Mouse (Mus musculus) neural tube, embryonic 15.5 days (tissue): ENCODE measurements at regions not wholly inside any gene's neighbourhood (a gene's known extent, or its start where the extent isn't known, plus 50 kb on each side); places are given as distances from the start of the nearest gene placed in this dataset.
A peak's percentile ranks its signal among the peaks of the same experiment; 100 is the strongest.
"Not testable (repeated sequence)": the region's sequence is repeated elsewhere in the genome, so short reads cannot be mapped to it uniquely, and the experiment has no call there.

Experiments used
- ATAC-seq: fragments of 200-750 bp; cut with Nextera tagmentation; 2 replicates; pipeline ENCODE4 v1.8.0; 2017; ENCODE audit warnings: mild to moderate bottlenecking, moderate TSS enrichment, moderate library complexity; ENCODE audit not compliant: low FRiP score
- H3K27ac ChIP-seq: fragments of 300-500 bp; sonication (generic); replicated peaks from 2 replicates; pipeline ENCODE4 v1.5.1; 2015; ENCODE audit warnings: mild to moderate bottlenecking, inconsistent platforms
- H3K27me3 ChIP-seq: fragments of 300-500 bp; sonication (generic); replicated peaks from 2 replicates; pipeline ENCODE4 v1.6.1; 2015; ENCODE audit warnings: inconsistent platforms
- H3K36me3 ChIP-seq: fragments of 300-500 bp; sonication (generic); 2 replicates; pipeline ENCODE4 v1.6.1; 2015; ENCODE audit warnings: inconsistent platforms
- H3K4me1 ChIP-seq: fragments of 300-500 bp; sonication (generic); 2 replicates; pipeline ENCODE4 v1.6.1; 2015; ENCODE audit warnings: inconsistent platforms
- H3K4me2 ChIP-seq: fragments of 300-500 bp; sonication (generic); 2 replicates; pipeline ENCODE4 v1.6.1; 2015; ENCODE audit warnings: inconsistent platforms, mild to moderate bottlenecking, moderate library complexity
- H3K4me3 ChIP-seq: fragments of 300-500 bp; sonication (generic); replicated peaks from 2 replicates; pipeline ENCODE4 v1.5.1; 2015; ENCODE audit warnings: mild to moderate bottlenecking, inconsistent platforms
- H3K9ac ChIP-seq: fragments of 300-500 bp; sonication (generic); replicated peaks from 2 replicates; pipeline ENCODE4 v1.6.1; 2015; ENCODE audit warnings: mild to moderate bottlenecking, inconsistent platforms
- H3K9me3 ChIP-seq: fragments of 300-500 bp; sonication (generic); replicated peaks from 2 replicates; pipeline ENCODE4 v1.6.1; 2016; ENCODE audit warnings: inconsistent platforms
- WGBS: fragments of 180-500 bp; shearing (Covaris S2); methylation state at CpG from one replicate; pipeline ENCODE4 v1.1.7; 2015; ENCODE audit warnings: mixed read lengths; 5-methylcytosine and 5-hydroxymethylcytosine counted together

DNA sequence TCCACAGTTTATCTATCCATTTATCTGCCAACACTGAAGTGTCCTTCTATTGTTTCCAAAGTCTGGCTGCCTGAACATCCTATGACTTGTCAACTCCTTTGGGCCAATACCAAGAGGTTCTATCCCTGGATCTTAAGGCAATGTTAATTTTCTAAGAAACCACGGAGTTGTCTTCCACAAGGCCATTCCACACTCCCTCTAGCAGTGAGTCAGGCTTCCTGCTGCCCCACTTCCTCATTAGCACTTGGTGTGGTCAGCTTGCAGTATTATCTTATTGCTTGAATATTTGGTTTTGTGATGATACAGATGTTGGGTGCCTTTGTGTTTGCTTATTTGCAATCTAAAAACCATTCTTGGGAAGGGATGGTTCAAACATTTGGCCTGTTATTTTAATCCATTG lies 87.5 kb upstream of the Ppp2r2d start:
- H3K4me3 ChIP-seq, result no peak overlapping the region
- H3K9ac ChIP-seq, result no peak overlapping the region
- H3K4me2 ChIP-seq, result no peak overlapping the region
- H3K27ac ChIP-seq, result no peak overlapping the region
- H3K4me1 ChIP-seq, result no peaks in the 10 kb centered on the region
- no peak for ATAC-seq
- WGBS, result 80% methylated on average over 1 of the region's 1 CpGs
- H3K27me3 ChIP-seq, result no peaks in the 10 kb centered on the region
- H3K36me3 ChIP-seq, result no peaks in the 10 kb centered on the region
- H3K9me3 ChIP-seq, result no peaks in the 10 kb centered on the region

DNA sequence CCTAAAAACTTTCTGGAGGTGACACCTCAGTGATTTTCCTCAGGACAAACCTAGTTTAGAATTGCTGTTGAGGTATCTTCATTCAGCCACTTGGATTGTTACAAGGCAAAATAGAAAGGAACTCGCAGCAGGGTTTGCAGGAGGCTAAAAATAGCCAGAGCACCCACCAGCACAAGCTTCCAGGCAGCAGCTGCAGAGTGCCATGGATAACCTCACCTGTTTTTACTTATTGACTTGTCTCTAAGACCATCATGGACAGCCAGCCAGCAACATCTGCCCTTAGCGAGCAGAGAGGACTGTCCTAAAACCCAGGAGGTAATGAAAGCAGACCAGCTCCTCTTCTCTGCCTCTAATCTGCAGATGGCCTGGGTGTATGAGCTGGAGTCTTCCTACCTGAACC lies 97.4 kb upstream of the Ppp2r2d start:
- Histone ChIP-seq H3K9ac (no peak overlapping the region), H3K4me3 (no peak overlapping the region)
- ATAC-seq, result no peak

DNA sequence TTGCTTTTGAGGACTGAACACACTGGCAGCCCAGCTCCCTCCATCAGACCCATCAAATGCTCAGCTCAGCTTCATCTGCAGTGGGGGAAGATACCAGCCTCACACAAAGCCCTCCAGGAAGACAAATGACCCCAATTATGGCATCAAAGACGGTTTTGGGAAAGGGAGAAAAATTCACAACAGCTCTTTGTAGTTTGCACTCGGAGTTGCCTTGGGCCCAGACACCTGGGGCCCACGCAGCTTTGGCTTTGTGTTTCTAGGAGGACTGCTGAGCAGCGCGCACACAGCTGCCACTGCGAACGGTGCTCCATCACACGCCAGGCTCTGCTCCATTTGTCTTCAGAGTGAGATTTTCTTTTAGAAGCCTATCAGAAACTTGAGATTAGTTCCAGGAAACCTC lies 99.3 kb upstream of the Ppp2r2d start:
- Histone ChIP-seq H3K27me3 (no peaks in the 10 kb centered on the region), H3K4me1 (peaks cover 14% of the 10 kb centered on the region), H3K27ac (no peak overlapping the region), H3K9me3 (no peaks in the 10 kb centered on the region), H3K4me2 (no peak overlapping the region), H3K36me3 (no peaks in the 10 kb centered on the region), H3K4me3 (no peak overlapping the region), H3K9ac (no peak overlapping the region)
- ATAC-seq, result no peak
- WGBS, result 28% methylated on average over 8 of the region's 8 CpGs

More for the DNA sequence above, 97.4 kb upstream of the Ppp2r2d start:
- WGBS, result 85% methylated on average over 2 of the region's 2 CpGs
- no peak overlapping the region for H3K4me2 ChIP-seq
- no peak overlapping the region for H3K27ac ChIP-seq
- 0 out of 2 replicates have a peak, but pooled peaks cover 5% of the 10 kb centered on the region for H3K4me1 ChIP-seq
- no peaks in the 10 kb centered on the region for H3K27me3 ChIP-seq
- no peaks in the 10 kb centered on the region for H3K36me3 ChIP-seq
- H3K9me3 ChIP-seq, result no peaks in the 10 kb centered on the region

DNA sequence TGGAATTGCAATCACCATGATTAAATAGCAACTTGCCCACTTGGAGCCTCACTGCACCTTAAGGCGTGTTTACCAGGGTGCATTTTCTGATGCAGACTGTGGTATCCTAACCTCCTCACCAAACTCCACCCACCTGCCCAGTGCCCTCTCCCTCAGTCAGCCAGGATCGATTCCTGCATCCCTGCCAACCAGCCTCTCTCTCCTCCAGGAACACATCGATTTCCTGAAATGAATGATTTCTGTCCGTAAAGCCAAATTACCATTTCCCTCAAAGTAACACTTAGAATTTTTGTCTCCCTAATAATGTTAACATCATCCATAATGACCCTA lies 103.4 kb upstream of the Ppp2r2d start:
- H3K4me3 ChIP-seq, result no peak overlapping the region
- H3K27me3 ChIP-seq, result no peaks in the 10 kb centered on the region
- H3K9me3 ChIP-seq, result no peaks in the 10 kb centered on the region
- H3K4me1 ChIP-seq, result peaks cover 17% of the 10 kb centered on the region
- no peaks in the 10 kb centered on the region for H3K36me3 ChIP-seq
- ATAC-seq, result peak; percentile 57
- WGBS, result 40% methylated on average over 4 of the region's 4 CpGs
- no peak overlapping the region for H3K4me2 ChIP-seq
- peak overlapping the region; percentile 52; the same call in 1 of the 2 replicates for H3K27ac ChIP-seq
- H3K9ac ChIP-seq, result no peak overlapping the region

DNA sequence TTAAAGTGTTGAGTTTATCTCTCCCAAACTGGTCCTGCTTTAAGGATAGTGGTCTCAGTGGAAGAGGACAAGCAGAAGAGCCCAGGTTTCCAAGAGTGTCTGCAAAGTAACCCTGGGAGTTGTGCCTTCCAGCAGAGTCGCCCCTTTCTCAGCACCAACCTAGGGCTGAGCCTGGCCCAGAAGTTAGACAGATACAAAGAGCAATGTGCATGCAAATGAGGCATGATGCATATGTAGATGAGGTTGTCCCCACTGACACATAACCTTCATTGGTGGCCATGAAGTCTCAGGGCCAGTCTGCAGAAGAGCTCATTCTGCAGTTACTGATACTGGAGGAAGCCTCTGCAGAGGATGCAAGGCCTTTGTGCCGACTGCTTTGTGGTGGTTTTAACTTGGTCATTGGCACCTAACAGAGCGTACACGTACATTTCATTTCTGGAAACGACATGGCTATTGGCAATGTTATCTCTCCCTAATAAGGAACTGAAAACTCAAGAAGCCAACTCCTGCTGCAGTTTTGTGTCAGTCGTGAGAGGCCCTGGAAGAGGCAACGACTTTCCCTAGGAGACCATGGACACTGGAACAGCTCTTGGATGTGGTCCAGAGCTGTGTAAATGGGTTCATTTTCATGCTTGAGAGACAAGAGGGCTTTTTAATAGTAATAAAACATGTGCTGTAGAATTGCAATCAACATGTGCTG lies 103.9 kb upstream of the Ppp2r2d start:
- WGBS, result 31% methylated on average over 7 of the region's 7 CpGs
- peak overlapping the region; percentile 52 for H3K27ac ChIP-seq
- ATAC-seq, result peak; percentile 65; the same call in 1 of the 2 replicates

DNA sequence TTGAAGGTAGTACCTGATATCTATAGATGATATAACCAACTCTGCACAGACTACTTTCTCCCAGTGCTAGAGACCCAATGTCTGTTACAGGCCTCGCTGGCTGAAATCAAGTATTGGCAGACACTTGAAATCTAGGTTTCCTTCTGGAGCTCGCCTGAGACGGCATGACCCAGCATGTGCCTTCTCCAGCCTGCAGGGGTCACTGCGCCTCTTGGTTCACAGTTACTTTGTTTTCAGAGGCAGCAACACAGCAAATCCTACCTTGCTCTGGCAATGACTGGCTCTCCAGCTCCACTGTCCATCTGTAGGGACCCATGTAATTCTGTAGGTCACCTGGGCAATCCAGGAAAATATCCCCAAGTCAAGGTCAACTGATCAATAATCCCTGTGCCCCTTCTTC lies 111.6 kb upstream of the Ppp2r2d start:
- Histone ChIP-seq H3K27me3 (no peaks in the 10 kb centered on the region), H3K4me3 (no peak overlapping the region), H3K9me3 (no peaks in the 10 kb centered on the region), H3K9ac (no peak overlapping the region), H3K27ac (no peak overlapping the region), H3K4me1 (no peaks in the 10 kb centered on the region), H3K36me3 (no peaks in the 10 kb centered on the region), H3K4me2 (no peak overlapping the region)
- ATAC-seq, result no peak
- 33% methylated on average over 4 of the region's 4 CpGs for WGBS

More for the DNA sequence above, 103.9 kb upstream of the Ppp2r2d start:
- Histone ChIP-seq H3K27me3 (no peaks in the 10 kb centered on the region), H3K4me3 (no peak overlapping the region), H3K9me3 (no peaks in the 10 kb centered on the region), H3K4me2 (no peak overlapping the region), H3K9ac (no peak overlapping the region), H3K36me3 (no peaks in the 10 kb centered on the region), H3K4me1 (peaks cover 17% of the 10 kb centered on the region)

DNA sequence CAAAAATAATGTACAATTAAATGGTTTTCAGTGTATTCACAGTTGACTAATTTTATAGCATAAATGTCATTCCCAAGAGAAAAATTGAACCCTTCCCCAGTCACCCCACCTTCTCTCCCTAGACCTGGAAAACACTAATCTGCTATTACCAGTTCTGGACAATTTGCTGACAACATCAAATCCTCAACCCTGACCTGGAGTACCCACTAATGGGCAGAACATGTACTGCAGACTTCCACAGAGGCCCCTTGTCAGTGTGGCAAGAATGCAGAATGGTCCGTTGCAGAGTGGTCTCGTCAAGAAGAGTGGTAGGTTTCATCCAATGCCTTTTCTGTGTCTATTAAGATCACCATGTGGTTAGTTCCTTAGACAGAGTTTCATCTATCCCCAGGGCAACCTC lies 121.0 kb upstream of the Ppp2r2d start:
- no peaks in the 10 kb centered on the region for H3K36me3 ChIP-seq
- H3K27me3 ChIP-seq, result no peaks in the 10 kb centered on the region
- no peak overlapping the region for H3K4me3 ChIP-seq
- no peak overlapping the region for H3K4me2 ChIP-seq
- 83% methylated on average over 2 of the region's 2 CpGs for WGBS
- H3K9ac ChIP-seq, result no peak overlapping the region
- ATAC-seq, result no peak
- H3K4me1 ChIP-seq, result 0 out of 2 replicates have a peak, but pooled peaks cover 6% of the 10 kb centered on the region
- no peaks in the 10 kb centered on the region for H3K9me3 ChIP-seq
- H3K27ac ChIP-seq, result no peak overlapping the region

DNA sequence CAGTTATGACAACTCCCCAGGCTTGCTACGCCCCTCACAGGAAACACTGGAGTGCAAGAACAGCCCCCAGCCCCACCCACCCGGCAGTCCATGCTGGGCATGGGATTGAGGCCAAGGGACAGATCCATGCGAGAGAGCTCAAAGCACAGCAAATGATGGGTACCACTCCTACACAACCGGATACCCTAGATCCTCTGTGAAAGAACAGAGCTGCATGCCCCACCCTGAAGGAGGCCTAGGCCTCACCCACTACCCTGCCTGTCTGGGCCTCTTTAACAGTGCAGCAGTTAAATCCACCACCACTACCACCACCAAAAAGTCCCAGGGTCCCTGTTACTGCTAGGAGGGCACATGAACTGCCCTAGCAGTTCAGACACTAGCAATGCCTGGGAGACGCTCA lies 126.3 kb upstream of the Ppp2r2d start:
- 62% methylated on average over 5 of the region's 5 CpGs for WGBS
- no peak overlapping the region for H3K4me2 ChIP-seq
- no peaks in the 10 kb centered on the region for H3K36me3 ChIP-seq
- no peak overlapping the region for H3K27ac ChIP-seq
- ATAC-seq, result no peak
- H3K9me3 ChIP-seq, result no peaks in the 10 kb centered on the region
- no peaks in the 10 kb centered on the region for H3K27me3 ChIP-seq
- no peak overlapping the region for H3K9ac ChIP-seq
- H3K4me3 ChIP-seq, result no peak overlapping the region
- H3K4me1 ChIP-seq, result peaks cover 9% of the 10 kb centered on the region

DNA sequence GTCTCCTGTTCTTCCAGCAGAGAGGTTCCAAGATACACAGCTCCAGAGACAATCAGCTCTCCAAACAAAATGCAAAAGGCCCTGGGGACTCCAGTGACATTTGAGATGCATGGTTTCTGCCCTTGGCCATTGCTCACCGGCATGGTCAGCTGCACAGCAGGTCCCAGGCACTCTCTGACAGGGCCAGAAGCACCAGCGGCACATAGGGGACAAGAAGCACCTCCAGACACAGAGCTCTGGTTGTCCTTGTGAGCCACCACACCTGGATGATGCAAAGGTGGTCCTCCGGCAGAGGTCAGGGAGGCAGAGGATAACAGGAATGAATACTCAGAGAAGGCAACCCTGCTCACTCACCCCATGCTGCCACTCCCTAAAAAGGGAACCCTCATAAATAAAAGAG lies 126.8 kb upstream of the Ppp2r2d start:
- Histone ChIP-seq H3K4me1 (peaks cover 10% of the 10 kb centered on the region), H3K36me3 (no peaks in the 10 kb centered on the region), H3K4me3 (no peak overlapping the region), H3K9me3 (no peaks in the 10 kb centered on the region), H3K27ac (no peak overlapping the region), H3K27me3 (no peaks in the 10 kb centered on the region), H3K9ac (no peak overlapping the region), H3K4me2 (no peak overlapping the region)
- no peak for ATAC-seq
- WGBS, result 51% methylated on average over 3 of the region's 3 CpGs

DNA sequence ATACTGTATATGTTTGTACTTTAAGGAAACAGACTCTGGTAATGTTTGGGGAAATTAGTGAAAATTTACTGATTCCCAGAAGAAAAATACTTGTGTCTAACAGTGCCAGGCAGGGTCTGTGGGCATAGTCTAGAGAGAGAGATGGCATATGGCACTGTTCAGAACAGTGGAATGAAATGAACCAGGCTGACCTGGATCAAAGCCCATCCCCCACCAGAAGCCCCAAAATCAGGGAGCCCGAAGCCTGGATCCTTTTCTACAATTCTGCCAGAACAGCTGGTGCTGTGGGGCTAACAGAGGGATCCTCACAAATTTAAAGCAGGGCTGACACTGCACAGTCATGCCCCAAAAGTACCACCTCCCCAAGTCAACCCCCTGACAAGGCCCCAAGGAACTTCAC lies 131.1 kb upstream of the Ppp2r2d start:
- Histone ChIP-seq H3K9me3 (no peaks in the 10 kb centered on the region), H3K4me1 (peaks cover 10% of the 10 kb centered on the region), H3K9ac (no peak overlapping the region), H3K4me2 (no peak overlapping the region), H3K27ac (no peak overlapping the region), H3K36me3 (no peaks in the 10 kb centered on the region), H3K4me3 (no peak overlapping the region), H3K27me3 (no peaks in the 10 kb centered on the region)
- ATAC-seq, result no peak
- WGBS, result 64% methylated on average over 1 of the region's 1 CpGs

DNA sequence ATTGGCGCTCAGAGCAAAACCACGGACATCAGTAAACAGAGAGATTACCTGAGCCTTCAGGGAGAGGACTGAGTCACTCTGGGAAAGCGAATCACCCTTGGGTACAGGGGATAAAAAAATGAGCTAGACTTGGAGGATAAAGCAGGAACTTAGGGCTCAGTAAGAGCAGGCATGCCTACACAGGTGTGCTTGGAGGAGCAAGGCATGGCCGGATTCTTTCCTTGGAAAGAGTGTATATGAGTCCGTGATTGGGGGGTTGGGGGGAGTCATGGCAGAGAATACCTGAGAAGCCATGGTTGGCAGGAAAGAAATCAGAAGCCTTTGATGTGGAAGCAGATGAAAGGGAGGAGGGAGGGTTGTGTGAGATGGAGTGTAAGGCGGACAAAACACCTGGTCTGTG lies 137.5 kb upstream of the Ppp2r2d start:
- no peak overlapping the region for H3K4me3 ChIP-seq
- ATAC-seq, result no peak
- WGBS, result 84% methylated on average over 6 of the region's 6 CpGs
- no peaks in the 10 kb centered on the region for H3K27me3 ChIP-seq
- H3K27ac ChIP-seq, result no peak overlapping the region
- H3K36me3 ChIP-seq, result no peaks in the 10 kb centered on the region
- H3K9me3 ChIP-seq, result no peaks in the 10 kb centered on the region
- H3K4me2 ChIP-seq, result no peak overlapping the region
- no peak overlapping the region for H3K9ac ChIP-seq
- H3K4me1 ChIP-seq, result no peaks in the 10 kb centered on the region

DNA sequence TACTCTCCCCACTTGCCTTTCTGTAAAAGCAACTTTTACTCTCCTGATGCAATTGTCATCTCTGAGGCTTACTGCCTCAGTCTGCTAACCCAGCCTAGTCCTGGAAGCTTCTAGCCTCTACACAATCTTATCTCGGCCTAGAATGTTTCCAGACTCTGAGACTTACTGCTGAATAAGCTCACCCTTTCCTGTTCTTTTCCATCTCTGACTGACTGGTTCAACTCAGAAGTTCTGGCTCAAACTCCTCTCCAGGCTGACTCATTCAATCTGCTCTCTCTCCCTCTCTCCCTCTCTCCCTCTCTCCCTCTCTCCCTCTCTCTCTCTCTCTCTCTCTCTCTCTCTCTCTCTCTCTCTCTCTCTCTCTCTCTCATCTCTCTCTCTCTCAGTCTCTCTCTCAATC lies 146.3 kb upstream of the Ppp2r2d start:
- WGBS, result 80% methylated on average over 1 of the region's 1 CpGs
- H3K9ac ChIP-seq, H3K4me1 ChIP-seq, H3K4me3 ChIP-seq, ATAC-seq, H3K27ac ChIP-seq, H3K27me3 ChIP-seq, H3K9me3 ChIP-seq, H3K4me2 ChIP-seq, H3K36me3 ChIP-seq: not testable (repeated sequence)

DNA sequence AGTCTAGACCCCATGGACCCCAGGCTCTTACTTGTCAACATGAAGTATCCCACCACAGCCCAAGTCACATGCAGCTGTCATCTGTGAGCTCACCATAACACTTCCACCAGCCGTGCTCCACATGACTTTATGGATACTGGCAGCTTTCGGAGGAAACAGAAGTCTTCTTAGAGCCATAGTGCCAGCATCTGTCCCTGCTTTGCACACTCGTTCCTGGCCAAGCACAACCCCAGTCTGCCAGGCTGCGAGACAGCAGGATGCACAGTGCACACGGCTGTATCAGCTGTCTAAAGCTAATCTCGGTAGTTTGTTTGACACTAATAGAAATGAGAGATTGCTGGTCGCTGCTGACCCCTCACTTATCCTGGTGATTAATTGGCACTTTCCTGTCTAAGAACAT lies 163.7 kb upstream of the Ppp2r2d start:
- Histone ChIP-seq H3K27ac (no peak overlapping the region), H3K27me3 (no peaks in the 10 kb centered on the region), H3K36me3 (no peaks in the 10 kb centered on the region), H3K9me3 (no peaks in the 10 kb centered on the region), H3K4me3 (no peak overlapping the region), H3K4me2 (no peak overlapping the region), H3K4me1 (no peaks in the 10 kb centered on the region), H3K9ac (no peak overlapping the region)
- no peak for ATAC-seq
- 67% methylated on average over 7 of the region's 7 CpGs for WGBS
